Mouse (Mus musculus) cerebellum, adult 8-10 months (tissue): ENCODE measurements around the gene Suds3.
A peak's percentile ranks its signal among the peaks of the same experiment; 100 is the strongest.

Experiments used
- DNase-seq: peaks from one replicate; pipeline ENCODE4 v3.0.0; 2022

Gene Suds3

GRCm38 (mm10) chr5:117134889-117135456, 19.1 kb upstream of the Suds3 start:
- DNase-seq, result no peak

GRCm38 (mm10) chr5:117134066-117134888, 18.4 kb upstream of the Suds3 start:
- no peak for DNase-seq

GRCm38 (mm10) chr5:117133446-117134065, 17.6 kb upstream of the Suds3 start:
- DNase-seq, result no peak

- DNase-seq, result no peak
Measured at GRCm38 (mm10) chr5:117130726-117131125, 14.8 kb upstream of the Suds3 start.

- no peak for DNase-seq
Measured at GRCm38 (mm10) chr5:117127051-117127450, 11.1 kb upstream of the Suds3 start.

GRCm38 (mm10) chr5:117125482-117126346, 9.8 kb upstream of the Suds3 start:
- DNase-seq, result no peak

- no peak for DNase-seq
Measured at GRCm38 (mm10) chr5:117123840-117124239, 7.9 kb upstream of the Suds3 start.

- DNase-seq, result no peak
Measured at GRCm38 (mm10) chr5:117123102-117123501, 7.2 kb upstream of the Suds3 start.

- no peak for DNase-seq
Measured at GRCm38 (mm10) chr5:117121657-117122056, 5.7 kb upstream of the Suds3 start.

- peak; percentile 42 for DNase-seq
Measured at GRCm38 (mm10) chr5:117120489-117121466, 4.9 kb upstream of the Suds3 start.

GRCm38 (mm10) chr5:117119777-117120488, 4.0 kb upstream of the Suds3 start, which contains the start of gene Taok3:
Gene Taok3, plus strand, starts transcription at chr5:117120129.
- peak; percentile 99 for DNase-seq

GRCm38 (mm10) chr5:117118850-117119249, 2.9 kb upstream of the Suds3 start:
- DNase-seq, result no peak

- no peak for DNase-seq
Measured at GRCm38 (mm10) chr5:117118220-117118619, 2.3 kb upstream of the Suds3 start.

- DNase-seq, result no peak
Measured at GRCm38 (mm10) chr5:117117716-117118115, 1.8 kb upstream of the Suds3 start.

- DNase-seq, result no peak
Measured at GRCm38 (mm10) chr5:117117241-117117640, 1.3 kb upstream of the Suds3 start.

GRCm38 (mm10) chr5:117116660-117117059, 747 bp upstream of the Suds3 start:
- DNase-seq, result no peak

- peak; percentile 53 for DNase-seq
Measured at GRCm38 (mm10) chr5:117115193-117115767, 633 bp downstream of the Suds3 start.

- peak; percentile 48 for DNase-seq
Measured at GRCm38 (mm10) chr5:117114581-117115192, 1.2 kb downstream of the Suds3 start.

- no peak for DNase-seq
Measured at GRCm38 (mm10) chr5:117113330-117113729, 2.6 kb downstream of the Suds3 start.

GRCm38 (mm10) chr5:117111774-117112112, 4.2 kb downstream of the Suds3 start:
- no peak for DNase-seq
